Mouse (Mus musculus) neutrophil, adult 5-6 weeks (primary cell): ENCODE results near the gene Nxpe4. TPM values are rescaled to one million over a fixed set of nuclear protein-coding genes. Genes with fewer than 3 reads are reported as not detected.
"Not testable (repeated sequence)": the region's sequence is repeated elsewhere in the genome, so short reads cannot be mapped to it uniquely, and the experiment has no call there.

Experiments
- ATAC-seq: fragments of 151-379, 151-347 bp; 2 replicates; pipeline ENCODE4 v1.8.0; 2017; ENCODE audit warnings: mild to moderate bottlenecking, moderate TSS enrichment; ENCODE audit not compliant: insufficient number of reproducible peaks, poor library complexity, low FRiP score, severe bottlenecking; ENCODE audit errors: extremely low read depth
- total RNA-seq: library from RNA; stranded (forward); fragments of 200-1000 nt; gene quantifications from 2 replicates; pipeline ENCODE4 v1.2.3, GENCODE M21; 2017

Nxpe4 gene
- total RNA-seq, 1 experiment from 2014 or later: 5.7 TPM

- no peak for ATAC-seq
These were observed 211.5 kb downstream of the Nxpe4 start for GRCm38 (mm10) chr9:48373232-48373878.

- ATAC-seq: no peak
These were observed 212.5 kb downstream of the Nxpe4 start for GRCm38 (mm10) chr9:48374357-48374756.

- ATAC-seq: no peak
These were observed 226.6 kb downstream of the Nxpe4 start for GRCm38 (mm10) chr9:48388451-48388850.

GRCm38 (mm10) chr9:48389983-48390382 is 228.2 kb downstream of the Nxpe4 start:
- ATAC-seq: no peak

GRCm38 (mm10) chr9:48403590-48404209 is 241.9 kb downstream of the Nxpe4 start:
- ATAC-seq: no peak

GRCm38 (mm10) chr9:48404687-48405086 is 242.9 kb downstream of the Nxpe4 start:
- ATAC-seq: no peak

GRCm38 (mm10) chr9:48407549-48408327 is 245.9 kb downstream of the Nxpe4 start:
- ATAC-seq: no peak

- ATAC-seq: no peak
These were observed 248.6 kb downstream of the Nxpe4 start for GRCm38 (mm10) chr9:48410217-48411035.

- ATAC-seq: no peak
These were observed 251.8 kb downstream of the Nxpe4 start for GRCm38 (mm10) chr9:48413591-48413990.

- ATAC-seq: not testable (repeated sequence)
These were observed 255.5 kb downstream of the Nxpe4 start for GRCm38 (mm10) chr9:48417366-48417765.

GRCm38 (mm10) chr9:48417994-48418393 is 256.2 kb downstream of the Nxpe4 start:
- peak; percentile 48 for ATAC-seq

- no peak for ATAC-seq
These were observed 256.6 kb downstream of the Nxpe4 start for GRCm38 (mm10) chr9:48418397-48418796.

GRCm38 (mm10) chr9:48418829-48419228 is 257.0 kb downstream of the Nxpe4 start:
- no peak for ATAC-seq

GRCm38 (mm10) chr9:48420437-48420836 is 258.6 kb downstream of the Nxpe4 start:
- peak; percentile 58; the same call in 1 of the 2 replicates for ATAC-seq

GRCm38 (mm10) chr9:48421029-48421428 is 259.2 kb downstream of the Nxpe4 start:
- ATAC-seq: no peak

- no peak for ATAC-seq
These were observed 259.7 kb downstream of the Nxpe4 start for GRCm38 (mm10) chr9:48421561-48421960.

GRCm38 (mm10) chr9:48422382-48422781 is 260.6 kb downstream of the Nxpe4 start:
- ATAC-seq: peak; percentile 65

GRCm38 (mm10) chr9:48423256-48423655 is 261.4 kb downstream of the Nxpe4 start:
- ATAC-seq: no peak

GRCm38 (mm10) chr9:48427176-48427575 is 265.4 kb downstream of the Nxpe4 start:
- ATAC-seq: no peak
